ENCODE assay signal across 25 mouse cellular contexts in genomic region chr19:38363358-38363757, GRCm38 (mm10). TPM values are rescaled to one million over a fixed set of nuclear protein-coding genes. Genes with fewer than 3 reads are reported as not detected.
DNase-seq lines count a peak whose midpoint lies in the region; ATAC-seq and TF ChIP-seq lines count a peak whose summit lies in the region.
"Had no signal": no experiment of that assay in that cellular context is flagged by ENCODE, and none has a peak within 500 bp of the region (broad histone marks: within the 10 kb centered on the region; RNA-seq: fewer than 3 reads in every experiment).

No protein-coding gene starts in this region.

- no peak for TF ChIP-seq EP300 in stomach, postnatal 0 days (optimal IDR thresholded peaks at IDR 0.05)

- H3K27me3 ChIP-seq in hindbrain, embryonic 11.5 days (ENCODE audit: control insufficient read depth, insufficient read depth, low read length): no peaks in the 10 kb centered on the region
- no peaks in the 10 kb centered on the region for H3K27me3 ChIP-seq in hindbrain, embryonic 10.5 days (ENCODE audit: insufficient read depth, poor library complexity, severe bottlenecking)
- no peaks in the 10 kb centered on the region for H3K27me3 ChIP-seq in kidney, postnatal 0 days (ENCODE audit: insufficient read depth, low read length)
- H3K27me3 ChIP-seq in kidney, embryonic 14.5 days (ENCODE audit: control insufficient read depth, insufficient read depth, low read length): no peaks in the 10 kb centered on the region; the same call in 1 of the 2 replicates
- no peaks in the 10 kb centered on the region for H3K27me3 ChIP-seq in stomach, embryonic 16.5 days (ENCODE audit: control insufficient read depth, insufficient read depth, low read length)
- no peaks in the 10 kb centered on the region for H3K27me3 ChIP-seq in stomach, postnatal 0 days (ENCODE audit: control insufficient read depth, insufficient read depth, low read length)
- H3K27me3 ChIP-seq: neural tube, embryonic 15.5 days; stomach, embryonic 15.5 days had no signal

- no peak overlapping the region for H3K4me3 ChIP-seq in hindbrain, embryonic 11.5 days (ENCODE audit: low read depth, low read length)
- H3K4me3 ChIP-seq in hindbrain, embryonic 10.5 days: no peak overlapping the region
- H3K4me3 ChIP-seq in kidney, postnatal 0 days (replicated peaks; ENCODE audit: low read depth, low read length): no peak overlapping the region
- H3K4me3 ChIP-seq in kidney, embryonic 14.5 days (ENCODE audit: low read length): no peak overlapping the region
- no peak overlapping the region for H3K4me3 ChIP-seq in stomach, embryonic 16.5 days (replicated peaks; ENCODE audit: low read length)
- H3K4me3 ChIP-seq in stomach, postnatal 0 days (ENCODE audit: low read depth, low read length): no peak overlapping the region
- H3K4me3 ChIP-seq: erythroblast, embryonic 14.5 days; neural tube, embryonic 15.5 days; stomach, embryonic 15.5 days had no signal

- no peaks in the 10 kb centered on the region for H3K4me1 ChIP-seq in hindbrain, embryonic 11.5 days (replicated peaks; ENCODE audit: control insufficient read depth, insufficient read depth, low read length)
- peaks cover 8% of the 10 kb centered on the region for H3K4me1 ChIP-seq in hindbrain, embryonic 10.5 days (replicated peaks)
- 0 out of 2 replicates have a peak, but pooled peaks cover 5% of the 10 kb centered on the region for H3K4me1 ChIP-seq in kidney, postnatal 0 days (replicated peaks; ENCODE audit: insufficient read depth, low read length)
- peaks cover 4% of the 10 kb centered on the region; the same call in 1 of the 2 replicates for H3K4me1 ChIP-seq in kidney, embryonic 14.5 days (ENCODE audit: control insufficient read depth, insufficient read depth, low read length)
- 0 out of 2 replicates have a peak, but pooled peaks cover 4% of the 10 kb centered on the region for H3K4me1 ChIP-seq in stomach, embryonic 16.5 days (ENCODE audit: control insufficient read depth, insufficient read depth, low read length)
- no peaks in the 10 kb centered on the region for H3K4me1 ChIP-seq in stomach, postnatal 0 days (replicated peaks; ENCODE audit: control insufficient read depth, insufficient read depth)
- H3K4me1 ChIP-seq: neural tube, embryonic 15.5 days; stomach, embryonic 15.5 days had no signal

- no peaks in the 10 kb centered on the region for H3K9me3 ChIP-seq in hindbrain, embryonic 11.5 days (ENCODE audit: control insufficient read depth, low read length)
- H3K9me3 ChIP-seq in hindbrain, embryonic 10.5 days: no peaks in the 10 kb centered on the region
- no peaks in the 10 kb centered on the region for H3K9me3 ChIP-seq in kidney, postnatal 0 days (replicated peaks; ENCODE audit: low read length)
- no peaks in the 10 kb centered on the region for H3K9me3 ChIP-seq in kidney, embryonic 14.5 days (ENCODE audit: control insufficient read depth, low read length)
- no peaks in the 10 kb centered on the region for H3K9me3 ChIP-seq in stomach, embryonic 16.5 days (replicated peaks; ENCODE audit: control insufficient read depth, low read length)
- H3K9me3 ChIP-seq in stomach, postnatal 0 days (ENCODE audit: control insufficient read depth, low read length): no peaks in the 10 kb centered on the region
- H3K9me3 ChIP-seq: neural tube, embryonic 15.5 days; stomach, embryonic 15.5 days had no signal

- no peak for DNase-seq in hindbrain, embryonic 11.5 days (ENCODE audit: low spot score)
- no peak for DNase-seq in hindbrain, embryonic 10.5 days (ENCODE audit: low spot score)
- DNase-seq in kidney, postnatal 0 days (ENCODE audit: low spot score): no peak
- no peak for DNase-seq in stomach, postnatal 0 days (ENCODE audit: low spot score)
- no peak for DNase-seq in cerebellum, adult 9-11 months
- no peak for DNase-seq in ovary, postnatal 10 days (ENCODE audit: low spot score)
- DNase-seq: adrenal gland, postnatal 14 days; cerebellum, adult 11-12 months; cerebellum, postnatal 14 days; gastrocnemius, postnatal 14 days; heart, postnatal 36 days; kidney, adult 11 months; liver; lung, adult 2 months; lung, postnatal 14 days; right cerebral cortex, postnatal 14 days; thymus, adult 18-20 months; thymus, postnatal 25 days had no signal

- TF ChIP-seq CTCF in kidney, postnatal 0 days (IDR thresholded peaks at IDR 0.05; ENCODE audit: low read depth): no peak
- no peak for TF ChIP-seq CTCF in stomach, postnatal 0 days (IDR thresholded peaks at IDR 0.05; ENCODE audit: low read depth)

- H3K27ac ChIP-seq in hindbrain, embryonic 11.5 days (ENCODE audit: low read depth, low read length): no peak overlapping the region
- no peak overlapping the region for H3K27ac ChIP-seq in hindbrain, embryonic 10.5 days
- H3K27ac ChIP-seq in kidney, postnatal 0 days: 0 out of 2 replicates have a peak overlapping the region, but pooled peaks have one; percentile 40
- H3K27ac ChIP-seq in kidney, embryonic 14.5 days (ENCODE audit: low read depth, low read length): no peak overlapping the region
- 0 out of 2 replicates have a peak overlapping the region, but pooled peaks have one; percentile 55 for H3K27ac ChIP-seq in stomach, embryonic 16.5 days (ENCODE audit: low read length)
- no peak overlapping the region for H3K27ac ChIP-seq in stomach, postnatal 0 days (replicated peaks)
- H3K27ac ChIP-seq: liver, embryonic 14.5 days; neural tube, embryonic 15.5 days had no signal

- no peak overlapping the region for H3K4me2 ChIP-seq in hindbrain, embryonic 11.5 days (replicated peaks; ENCODE audit: low read depth, low read length)
- H3K4me2 ChIP-seq in kidney, postnatal 0 days (ENCODE audit: low read length): no peak overlapping the region
- H3K4me2 ChIP-seq in kidney, embryonic 14.5 days (replicated peaks; ENCODE audit: low read depth, low read length): no peak overlapping the region
- H3K4me2 ChIP-seq in stomach, embryonic 16.5 days (ENCODE audit: low read depth, low read length): no peak overlapping the region
- H3K4me2 ChIP-seq in stomach, postnatal 0 days (replicated peaks; ENCODE audit: low read depth): no peak overlapping the region
- H3K4me2 ChIP-seq: heart, embryonic 11.5 days; neural tube, embryonic 15.5 days; stomach, embryonic 15.5 days had no signal

- peak; percentile 51; the same call in 1 of the 2 replicates for ATAC-seq in hindbrain, embryonic 11.5 days (ENCODE audit: low FRiP score)
- ATAC-seq in kidney, postnatal 0 days (replicated peaks; ENCODE audit: low FRiP score, low read depth): no peak
- no peak for ATAC-seq in kidney, embryonic 14.5 days (ENCODE audit: low FRiP score, low TSS enrichment)
- ATAC-seq in stomach, embryonic 16.5 days (ENCODE audit: insufficient read depth, low FRiP score): no peak
- no peak for ATAC-seq in stomach, postnatal 0 days (ENCODE audit: low FRiP score, low TSS enrichment)

- H3K9ac ChIP-seq in hindbrain, embryonic 11.5 days (ENCODE audit: low read depth, low read length): no peak overlapping the region
- H3K9ac ChIP-seq in kidney, postnatal 0 days (ENCODE audit: low read depth, low read length): no peak overlapping the region
- no peak overlapping the region for H3K9ac ChIP-seq in kidney, embryonic 14.5 days (ENCODE audit: low read depth, low read length)
- H3K9ac ChIP-seq in stomach, embryonic 16.5 days (ENCODE audit: low read length): no peak overlapping the region
- H3K9ac ChIP-seq in stomach, postnatal 0 days (ENCODE audit: low read length): no peak overlapping the region
- H3K9ac ChIP-seq: liver, embryonic 14.5 days; neural tube, embryonic 15.5 days; stomach, embryonic 15.5 days had no signal

- no peaks in the 10 kb centered on the region for H3K36me3 ChIP-seq in hindbrain, embryonic 11.5 days (ENCODE audit: control insufficient read depth, insufficient read depth, low read length)
- H3K36me3 ChIP-seq in hindbrain, embryonic 10.5 days: no peaks in the 10 kb centered on the region
- H3K36me3 ChIP-seq in kidney, postnatal 0 days (ENCODE audit: insufficient read depth, low read length): no peaks in the 10 kb centered on the region
- H3K36me3 ChIP-seq in kidney, embryonic 14.5 days (ENCODE audit: control insufficient read depth, insufficient read depth, low read length): no peaks in the 10 kb centered on the region
- no peaks in the 10 kb centered on the region for H3K36me3 ChIP-seq in stomach, embryonic 16.5 days (ENCODE audit: control insufficient read depth, insufficient read depth, low read length)
- no peaks in the 10 kb centered on the region for H3K36me3 ChIP-seq in stomach, postnatal 0 days (ENCODE audit: control insufficient read depth, insufficient read depth, low read length)
- H3K36me3 ChIP-seq: neural tube, embryonic 15.5 days; stomach, embryonic 15.5 days had no signal

- WGBS in hindbrain, embryonic 11.5 days: 68% methylated on average over 1 of the region's 1 CpGs
- 61% methylated on average over 1 of the region's 1 CpGs for WGBS in hindbrain, embryonic 10.5 days
- WGBS in kidney, postnatal 0 days: 62% methylated on average over 1 of the region's 1 CpGs
- WGBS in kidney, embryonic 14.5 days: 67% methylated on average over 1 of the region's 1 CpGs
- 61% methylated on average over 1 of the region's 1 CpGs for WGBS in stomach, embryonic 16.5 days
- WGBS in stomach, postnatal 0 days: 71% methylated on average over 1 of the region's 1 CpGs

RNA-seq across cellular contexts. Expression of gene Slc35g1, which starts 32.4 kb away (rescaled TPM):
- polyA plus RNA-seq in hindbrain, embryonic 11.5 days (2014; fragmentation: Nextera tagmentation; extraction: Ambion mirVana): 4.8 and 5.3 TPM in 2 replicates
- polyA plus RNA-seq in hindbrain, embryonic 10.5 days (2016; fragmentation: Nextera tagmentation; extraction: Ambion mirVana): 5.3 and 7.7 TPM in 2 replicates
- 8.7 and 8.8 TPM in 2 replicates for polyA plus RNA-seq in kidney, postnatal 0 days (2015; fragmentation: Nextera tagmentation; extraction: Ambion mirVana)
- 5.2 and 7.1 TPM in 2 replicates for polyA plus RNA-seq in kidney, embryonic 14.5 days (2014; fragmentation: Nextera tagmentation; extraction: Ambion mirVana)
- polyA plus RNA-seq in stomach, embryonic 16.5 days (2015; fragmentation: Nextera tagmentation; extraction: Ambion mirVana): 9.0 and 9.1 TPM in 2 replicates
- 20.9 and 27.3 TPM in 2 replicates for polyA plus RNA-seq in stomach, postnatal 0 days (2015; fragmentation: Nextera tagmentation; extraction: Ambion mirVana)

Comparison
In these comparisons a context has a peak if more than half of its experiments do, and no peak if none do; other contexts are left out.
1. H3K27ac ChIP-seq: peak in kidney, postnatal 0 days (single experiment) and stomach, embryonic 16.5 days (single experiment); none in hindbrain, embryonic 11.5 days (single experiment), hindbrain, embryonic 10.5 days (single experiment), kidney, embryonic 14.5 days (single experiment) and stomach, postnatal 0 days (single experiment).